Mouse (Mus musculus): Measurements from ENCODE around the gene Pold1.
A peak's percentile ranks its signal among the peaks of the same experiment; 100 is the strongest.

Pold1 gene

GRCm38 (mm10) chr7:44521710-44522109, 26.9 kb downstream of the Pold1 start:
- DNase-seq = peak; percentile 39

- DNase-seq = no peak
Observed at GRCm38 (mm10) chr7:44520990-44521389, 27.7 kb downstream of the Pold1 start.

- DNase-seq = no peak
Observed at GRCm38 (mm10) chr7:44519240-44519913, 29.3 kb downstream of the Pold1 start.

- DNase-seq = no peak
Observed at GRCm38 (mm10) chr7:44507491-44507890, 41.2 kb downstream of the Pold1 start.

DNA sequence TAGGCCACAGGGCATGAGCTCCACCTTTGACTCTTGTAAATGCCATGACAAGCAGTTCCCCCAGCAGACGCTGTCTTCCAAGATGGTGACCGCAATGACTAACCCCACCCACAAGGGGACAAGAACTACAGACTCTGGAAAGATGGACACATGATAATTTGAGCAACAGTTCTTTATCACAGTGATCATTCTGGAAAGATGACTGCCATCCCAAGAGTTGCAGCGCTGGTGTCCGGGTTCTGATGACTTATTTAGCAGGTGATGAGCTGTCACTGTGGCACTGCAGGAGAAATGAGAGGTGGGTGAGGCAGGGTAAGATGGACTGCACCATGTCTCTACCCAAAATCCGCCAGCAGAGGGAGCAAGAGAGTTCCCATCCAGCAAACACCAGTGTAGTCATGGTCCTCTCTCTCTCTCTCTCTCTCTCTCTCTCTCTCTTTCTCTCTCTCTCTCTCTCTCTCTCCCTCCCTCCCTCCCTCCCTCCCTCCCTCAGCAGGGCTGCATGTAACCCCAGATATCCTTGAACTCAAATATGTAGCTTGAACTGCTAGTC, 47.0 kb downstream of the Pold1 start:
- no peak for DNase-seq

DNA sequence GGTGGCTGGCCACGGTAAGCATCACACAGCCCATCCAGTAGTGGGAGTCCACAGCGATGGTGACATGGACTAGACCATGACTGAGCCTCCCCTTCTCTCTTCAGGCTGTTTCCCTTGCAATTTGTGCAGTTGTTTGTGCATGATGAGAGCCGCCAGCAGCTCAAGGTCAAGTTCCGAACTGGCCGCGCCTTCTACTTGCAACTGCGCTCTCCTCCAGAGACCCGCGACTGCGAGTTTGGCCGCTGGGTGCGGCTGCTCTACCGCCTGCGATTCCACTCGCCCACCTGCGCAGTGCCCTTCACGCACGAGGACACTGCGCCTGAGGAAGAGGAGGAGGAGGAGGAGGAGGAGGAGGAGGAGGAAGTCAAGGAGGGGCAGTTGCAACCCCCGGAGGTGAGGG, 48.6 kb downstream of the Pold1 start:
- no peak for DNase-seq

DNA sequence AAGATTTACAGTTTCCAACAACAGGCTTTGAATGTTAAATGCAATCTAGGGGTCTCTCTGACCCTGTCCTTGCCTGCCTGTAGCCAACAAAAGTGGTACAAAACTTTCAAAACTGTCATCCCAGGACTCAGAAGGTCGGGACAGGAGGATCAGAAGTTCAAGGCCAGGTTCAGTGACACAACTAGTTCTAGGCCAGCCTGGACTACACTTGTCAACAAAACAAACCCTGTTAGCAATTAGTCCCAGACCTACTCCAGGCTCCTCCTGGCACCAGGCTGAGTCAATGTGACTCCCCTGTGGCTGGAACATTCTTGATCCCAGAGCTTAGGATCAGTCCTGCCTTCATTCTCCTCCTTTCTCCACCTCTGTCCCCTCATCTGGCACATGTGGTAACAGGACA, 49.7 kb downstream of the Pold1 start:
- DNase-seq = no peak

DNA sequence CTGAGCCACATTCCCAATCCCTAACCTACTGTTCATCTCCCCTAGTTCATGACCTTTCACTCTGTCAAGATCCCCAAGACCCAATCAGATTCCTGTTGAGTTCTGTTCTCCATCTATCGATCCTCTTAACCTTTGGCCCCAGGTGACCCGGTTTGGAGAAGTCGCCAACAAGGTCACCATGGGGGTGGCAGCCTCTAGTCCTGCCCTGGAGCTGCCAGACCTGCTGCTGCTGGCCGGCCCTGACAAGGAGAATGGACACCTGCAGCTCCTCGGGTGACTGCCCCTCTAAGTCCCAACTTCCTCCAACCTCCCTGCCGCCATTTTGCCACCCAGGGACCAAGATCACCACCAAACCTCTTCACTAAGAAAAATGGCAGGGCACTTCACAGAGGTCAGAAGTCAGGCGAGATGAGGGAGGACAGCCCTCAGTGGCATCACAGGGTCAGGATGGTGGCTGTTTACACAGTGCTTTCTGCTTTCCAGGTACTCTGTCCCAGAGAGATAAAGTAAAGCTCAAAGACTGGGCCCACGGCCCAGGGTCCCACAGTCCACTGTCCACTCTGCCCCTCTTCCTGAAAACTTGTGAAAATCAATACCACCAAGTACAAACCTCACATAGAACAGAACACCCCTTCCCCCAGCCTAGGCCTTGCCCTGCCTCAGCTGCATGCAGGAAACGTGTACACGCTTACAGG, 51.1 kb downstream of the Pold1 start:
- no peak for DNase-seq

DNA sequence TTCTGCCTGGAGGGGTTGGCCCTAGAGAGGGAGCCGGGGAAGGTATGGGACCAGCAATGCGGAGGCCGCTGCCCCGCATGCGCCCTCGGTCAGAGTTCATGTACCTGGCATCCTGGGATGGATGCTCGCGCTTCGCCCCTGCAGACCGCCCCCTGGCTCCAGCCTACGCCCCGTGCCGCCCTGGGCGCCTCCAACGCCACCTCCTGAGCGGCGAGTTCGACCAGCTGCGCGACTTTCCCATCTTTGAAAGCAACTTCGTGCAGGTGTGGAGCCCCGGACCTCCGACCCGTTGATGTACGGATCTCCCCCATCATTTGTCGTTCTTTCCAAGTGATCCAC, 51.9 kb downstream of the Pold1 start:
- DNase-seq = no peak

DNA sequence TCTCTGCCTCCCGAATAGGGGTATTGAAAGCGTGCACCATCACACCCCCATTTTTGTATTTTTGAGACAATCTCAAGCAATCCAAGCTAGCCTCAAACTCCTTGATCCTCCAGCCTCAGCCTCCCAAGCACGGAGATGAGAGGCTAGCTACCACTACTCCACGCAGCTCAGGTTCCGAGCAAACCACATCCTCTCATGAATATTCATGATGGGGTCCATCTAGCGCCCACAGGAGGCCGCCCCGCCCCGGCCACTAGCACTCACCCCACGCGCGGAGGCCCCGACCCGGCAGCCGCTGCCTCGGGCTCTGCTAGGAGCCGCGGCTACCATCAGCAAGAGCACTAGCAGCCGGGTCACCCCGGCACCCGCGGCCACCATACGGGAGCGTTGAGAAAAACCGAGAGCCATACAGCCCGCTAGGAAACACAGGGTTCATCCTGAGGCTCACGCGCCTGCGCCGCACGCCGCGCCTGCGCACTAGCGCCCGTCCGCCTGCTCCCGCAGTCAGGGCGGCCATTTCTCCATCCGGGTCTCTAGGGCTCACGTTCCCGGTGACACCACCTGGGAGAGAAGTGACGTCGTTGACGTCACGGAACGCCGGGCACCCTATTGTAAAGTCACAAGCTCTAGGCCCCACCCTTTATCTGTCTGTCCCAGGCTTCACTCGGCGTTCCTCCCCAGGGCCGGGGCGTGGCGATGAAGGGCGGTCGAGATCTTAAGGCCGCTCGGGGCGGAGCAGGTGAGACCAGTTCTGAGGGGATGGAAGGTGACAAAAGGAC, 52.5 kb downstream of the Pold1 start, which contains the start of the genes Emc10 and Fam71e1:
Emc10 (minus strand) TSS at position 538 of the 779 bp plus-strand sequence.
Fam71e1 (plus strand) TSS at position 590 of the 779 bp plus-strand sequence.
- DNase-seq = peak; percentile 99

DNA sequence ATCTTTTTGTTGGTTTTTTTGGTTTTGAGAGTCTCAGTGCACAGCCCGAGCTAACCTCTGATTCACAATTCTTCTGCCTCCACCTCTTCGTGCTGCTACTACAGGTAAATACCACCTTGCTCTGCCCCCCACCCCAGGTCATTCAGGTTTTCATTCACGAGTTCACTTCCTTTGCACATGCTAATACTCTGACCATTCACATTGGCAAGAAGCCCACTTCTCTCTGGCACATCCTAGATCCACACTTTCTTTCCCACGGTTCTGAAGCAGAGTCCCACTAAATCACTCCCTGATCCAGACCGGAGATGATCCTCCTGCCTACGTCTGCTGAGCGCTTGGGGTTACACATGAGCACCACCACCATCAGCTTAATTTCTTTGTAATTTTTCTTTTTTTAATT, 53.6 kb downstream of the Pold1 start:
- no peak for DNase-seq

GRCm38 (mm10) chr7:44494681-44495080, 54.0 kb downstream of the Pold1 start:
- no peak for DNase-seq

DNA sequence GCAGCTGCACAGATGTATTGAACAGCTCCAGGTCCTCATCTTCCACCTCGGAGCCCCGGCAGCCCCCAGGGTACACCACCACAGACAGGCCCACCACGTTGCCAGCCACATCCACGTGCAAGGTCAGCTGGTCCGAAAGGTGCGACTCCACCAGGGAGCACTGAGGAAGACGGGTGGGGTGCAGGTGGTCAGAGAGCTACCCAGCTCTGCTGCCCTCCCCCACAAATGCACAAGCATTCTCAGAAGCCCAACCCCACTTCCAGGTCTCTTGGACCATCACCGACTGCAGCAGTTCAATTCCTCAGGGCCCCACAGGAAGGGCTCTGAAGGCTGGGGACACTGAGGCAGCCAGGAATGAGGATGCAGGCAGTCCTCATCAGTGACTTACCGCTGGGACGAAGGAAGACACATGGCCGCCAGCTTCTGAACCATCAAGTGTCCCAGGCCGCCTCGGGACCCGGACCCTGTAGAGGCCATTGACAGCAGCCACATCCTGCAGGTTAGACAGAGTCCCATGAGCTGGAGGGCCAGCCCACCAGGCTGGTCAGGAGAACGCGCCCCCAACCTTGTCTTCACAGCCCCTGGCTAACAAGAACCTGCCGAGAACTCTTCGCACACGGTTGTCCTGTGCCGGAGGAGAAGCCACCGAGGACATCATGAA, 56.4 kb downstream of the Pold1 start:
- no peak for DNase-seq

DNA sequence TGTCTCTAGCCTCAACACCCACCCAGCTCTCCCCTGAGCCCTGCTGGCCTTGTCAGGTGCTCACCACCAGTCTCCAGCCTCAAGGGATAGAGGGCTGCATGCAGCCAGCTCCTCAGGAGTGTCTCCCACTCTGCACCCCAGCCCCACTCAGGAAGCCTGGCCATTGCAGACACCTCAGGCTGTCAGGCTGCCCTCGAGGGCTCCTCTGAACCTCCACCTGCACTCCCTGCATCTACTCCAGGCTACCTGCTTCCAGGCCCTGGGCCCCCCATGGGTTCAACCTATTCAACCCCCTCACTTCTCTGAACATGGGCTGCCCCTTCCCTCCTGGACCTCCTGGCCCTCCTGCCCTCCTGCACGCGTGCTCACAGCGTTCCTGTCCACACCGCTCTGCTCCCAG, 57.3 kb downstream of the Pold1 start:
- no peak for DNase-seq

- DNase-seq = no peak
Observed at GRCm38 (mm10) chr7:44490281-44490680, 58.4 kb downstream of the Pold1 start.

GRCm38 (mm10) chr7:44488545-44488944, 60.1 kb downstream of the Pold1 start:
- no peak for DNase-seq

DNA sequence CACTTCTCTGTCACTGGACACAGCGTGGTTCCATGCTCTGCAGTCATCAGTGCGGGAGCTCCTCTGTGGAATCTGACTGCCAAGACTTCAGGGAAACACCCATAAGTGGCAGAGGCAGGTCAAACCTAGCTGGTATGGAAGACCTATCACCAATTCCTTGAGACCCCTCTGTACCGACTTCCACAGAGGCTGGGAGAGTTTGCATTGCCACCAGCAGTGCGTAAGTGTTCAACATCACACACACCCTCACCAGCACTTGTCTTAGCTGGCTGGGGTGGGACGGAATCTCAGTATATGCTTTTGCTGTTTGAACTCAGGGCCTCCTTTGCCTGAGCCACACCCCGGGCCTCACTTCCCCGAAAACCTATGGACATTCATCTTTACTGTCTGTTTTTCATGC, 60.7 kb downstream of the Pold1 start:
- no peak for DNase-seq

- DNase-seq = no peak
Observed at GRCm38 (mm10) chr7:44486927-44487575, 61.6 kb downstream of the Pold1 start.

- peak; percentile 1 for DNase-seq
Observed at GRCm38 (mm10) chr7:44485572-44486195, 63.0 kb downstream of the Pold1 start.

DNA sequence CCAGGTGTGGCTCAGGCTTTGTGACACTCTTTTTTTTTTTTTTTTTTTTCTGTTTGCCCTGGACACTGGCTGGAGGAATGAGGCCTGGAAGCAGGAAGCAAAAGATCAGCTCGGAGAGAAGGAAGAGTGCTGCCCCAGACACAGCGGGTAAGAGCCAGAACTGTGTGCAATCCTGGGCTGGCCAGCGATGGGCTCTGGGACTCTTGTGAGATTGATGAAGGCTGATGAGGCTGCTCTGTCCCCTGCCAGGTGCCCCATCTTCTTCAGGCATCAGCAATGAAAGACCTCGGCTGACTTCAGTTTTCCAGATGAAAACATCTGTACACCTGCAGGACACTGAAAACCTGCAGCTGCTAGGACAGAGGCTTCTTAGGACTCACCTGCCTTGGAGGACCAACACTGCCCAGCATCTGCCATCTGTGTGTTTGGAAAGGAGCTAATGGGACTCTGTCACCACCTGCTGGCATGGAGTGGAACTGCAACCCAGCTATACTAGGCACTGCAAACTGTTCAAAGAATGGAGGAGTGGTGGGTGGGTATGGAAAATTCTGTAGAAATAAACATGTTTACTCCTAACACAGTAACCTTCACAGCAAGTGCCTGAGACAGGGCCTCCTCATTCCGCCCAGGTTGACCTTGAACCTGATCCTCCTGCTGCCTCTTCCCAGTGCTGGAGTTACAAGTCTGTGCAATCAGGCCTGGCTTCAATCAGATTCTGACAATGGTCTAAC, 63.6 kb downstream of the Pold1 start:
- DNase-seq = peak; percentile 54

DNA sequence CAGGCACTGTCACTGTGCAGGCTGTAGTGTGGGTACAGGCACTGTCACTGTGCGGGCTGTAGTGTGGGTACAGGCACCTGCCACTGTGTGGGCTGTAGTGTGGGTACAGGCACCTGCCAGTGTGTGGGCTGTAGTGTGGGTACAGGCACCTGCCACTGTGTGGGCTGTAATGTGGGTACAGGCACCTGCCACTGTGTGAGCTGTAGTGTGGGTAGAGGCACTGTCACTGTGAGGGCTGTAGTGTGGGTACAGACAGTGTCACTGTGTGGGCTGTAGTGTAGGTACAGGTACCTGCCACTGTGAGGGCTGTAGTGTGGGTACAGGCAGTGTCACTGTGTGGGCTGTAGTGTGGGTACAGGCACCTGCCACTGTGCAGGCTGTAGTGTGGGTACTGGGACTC, 64.5 kb downstream of the Pold1 start:
- no peak for DNase-seq
